Mouse (Mus musculus) embryonic facial prominence, embryonic 13.5 days (tissue): ENCODE data around the gene Olfr31. TPM values are rescaled to one million over a fixed set of nuclear protein-coding genes. Genes with fewer than 3 reads are reported as not detected.
A peak's percentile ranks its signal among the peaks of the same experiment; 100 is the strongest.

Experiments
- ATAC-seq: fragments of 200-750 bp; cut with Nextera tagmentation; 2 replicates; pipeline ENCODE4 v1.8.0; 2017; ENCODE audit warnings: low read depth; ENCODE audit not compliant: insufficient number of reproducible peaks, insufficient read depth, low FRiP score, low TSS enrichment
- H3K27ac ChIP-seq: fragments of 300-500 bp; sonication (generic); 2 replicates; pipeline ENCODE4 v1.5.1; 2015; ENCODE audit warnings: moderate library complexity, mild to moderate bottlenecking, inconsistent platforms
- H3K27me3 ChIP-seq: fragments of 300-500 bp; sonication (generic); 2 replicates; pipeline ENCODE4 v1.6.1; 2015; ENCODE audit warnings: mild to moderate bottlenecking, inconsistent platforms
- H3K36me3 ChIP-seq: fragments of 300-500 bp; sonication (generic); 2 replicates; pipeline ENCODE4 v1.6.1; 2015; ENCODE audit warnings: mild to moderate bottlenecking, inconsistent platforms
- H3K4me1 ChIP-seq: fragments of 300-500 bp; sonication (generic); 2 replicates; pipeline ENCODE4 v1.6.1; 2015; ENCODE audit warnings: inconsistent platforms
- H3K4me2 ChIP-seq: fragments of 300-500 bp; sonication (generic); 2 replicates; pipeline ENCODE4 v1.6.1; 2015; ENCODE audit warnings: moderate library complexity, mild to moderate bottlenecking, inconsistent platforms
- H3K4me3 ChIP-seq: fragments of 300-500 bp; sonication (generic); 2 replicates; pipeline ENCODE4 v1.5.1; 2015; ENCODE audit warnings: mild to moderate bottlenecking, inconsistent platforms
- H3K9ac ChIP-seq: fragments of 300-500 bp; sonication (generic); 2 replicates; pipeline ENCODE4 v1.6.1; 2015; ENCODE audit warnings: mild to moderate bottlenecking, inconsistent platforms
- H3K9me3 ChIP-seq: fragments of 300-500 bp; sonication (generic); 2 replicates; pipeline ENCODE4 v1.6.1; 2016; ENCODE audit warnings: inconsistent platforms
- WGBS: fragments of 180-500 bp; shearing (Covaris S2); methylation state at CpG from one replicate; pipeline ENCODE4 v1.1.7; 2015; ENCODE audit warnings: mixed read lengths; 5-methylcytosine and 5-hydroxymethylcytosine counted together
- polyA plus RNA-seq: library from polyadenylated mRNA; unstranded; fragments of >200 nt; fragmentation: Nextera tagmentation; extraction: Ambion mirVana; gene quantifications from 2 replicates; pipeline ENCODE4 v1.2.1, GENCODE M21; 2015

Gene Olfr31
- not detected in 2 replicates for polyA plus RNA-seq

DNA sequence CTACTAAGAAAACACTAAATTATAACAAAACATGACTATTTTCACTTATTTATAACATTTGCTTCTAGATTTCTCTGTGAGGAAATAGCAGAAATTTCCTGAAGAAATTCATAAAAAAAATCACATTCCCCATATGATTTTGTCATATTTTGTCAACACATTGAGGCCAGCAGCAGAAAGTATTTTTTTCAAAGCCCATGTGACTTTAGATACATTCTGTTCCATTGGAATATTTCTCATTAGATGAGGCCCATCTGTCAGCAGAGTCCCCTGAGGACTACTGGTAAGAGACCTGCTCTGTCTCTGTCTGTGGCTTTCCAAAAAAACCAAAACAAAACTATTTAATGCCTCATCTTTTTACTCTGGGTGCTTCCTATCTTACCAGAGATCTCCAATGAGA, at the start of gene Olfr31:
Olfr31 (plus strand) TSS at position 301 of the 400 bp plus-strand sequence.
- no peaks in the 10 kb centered on the region for H3K27me3 ChIP-seq
- no peaks in the 10 kb centered on the region for H3K36me3 ChIP-seq
- no peak within 1 kb of the TSS for H3K4me3 ChIP-seq
- H3K27ac ChIP-seq = no peak within 1 kb of the TSS
- no peak within 1 kb of the TSS for H3K4me2 ChIP-seq
- ATAC-seq = no peak
- H3K4me1 ChIP-seq = no peaks in the 10 kb centered on the region
- H3K9ac ChIP-seq = no peak within 1 kb of the TSS
- no peaks in the 10 kb centered on the region for H3K9me3 ChIP-seq

- 70% methylated on average over 7 of the region's 7 CpGs for WGBS
- Histone ChIP-seq H3K9me3 (no peaks in the 10 kb centered on the region), H3K9ac (no peak overlapping the region), H3K4me2 (no peak overlapping the region), H3K36me3 (no peaks in the 10 kb centered on the region), H3K27ac (no peak overlapping the region), H3K4me1 (no peaks in the 10 kb centered on the region), H3K4me3 (no peak overlapping the region), H3K27me3 (no peaks in the 10 kb centered on the region)
- no peak for ATAC-seq
Measured at GRCm38 (mm10) chr14:14294426-14294825, 28.2 kb upstream of the Olfr31 start.

GRCm38 (mm10) chr14:14308938-14309337, 13.7 kb upstream of the Olfr31 start:
- no peak for ATAC-seq
- Histone ChIP-seq H3K4me3 (no peak overlapping the region), H3K4me2 (peak overlapping the region; percentile 22), H3K36me3 (no peaks in the 10 kb centered on the region), H3K9me3 (no peaks in the 10 kb centered on the region), H3K27me3 (no peaks in the 10 kb centered on the region), H3K4me1 (no peaks in the 10 kb centered on the region), H3K9ac (no peak overlapping the region), H3K27ac (no peak overlapping the region)
- 57% methylated on average over 16 of the region's 16 CpGs for WGBS

DNA sequence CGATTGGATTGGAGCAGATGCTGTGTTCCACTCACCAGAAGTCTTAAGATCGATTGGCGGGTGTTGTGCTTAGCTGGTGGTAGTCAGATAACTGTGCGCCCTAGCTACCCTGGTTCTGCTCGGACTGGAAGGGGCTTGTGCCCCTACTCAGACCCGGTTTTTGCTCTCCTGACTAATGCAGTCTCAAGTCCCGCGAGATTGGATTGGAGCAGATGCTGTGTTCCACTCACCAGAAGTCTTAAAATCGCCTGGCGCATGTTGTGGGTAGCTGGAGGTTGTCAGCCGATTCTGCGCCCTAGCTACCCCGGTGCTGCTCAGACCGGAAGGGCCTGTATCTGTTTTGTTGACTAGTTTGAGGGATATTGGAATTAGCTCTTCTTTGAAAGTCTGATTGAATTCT, 13.2 kb upstream of the Olfr31 start:
- Histone ChIP-seq H3K4me2 (0 out of 2 replicates have a peak overlapping the region, but pooled peaks have one; percentile 22), H3K9ac (no peak overlapping the region), H3K27me3 (no peaks in the 10 kb centered on the region), H3K4me3 (no peak overlapping the region), H3K27ac (no peak overlapping the region), H3K36me3 (no peaks in the 10 kb centered on the region), H3K9me3 (no peaks in the 10 kb centered on the region), H3K4me1 (no peaks in the 10 kb centered on the region)
- WGBS = 53% methylated on average over 14 of the region's 14 CpGs
- no peak for ATAC-seq

- Histone ChIP-seq H3K4me1 (no peaks in the 10 kb centered on the region), H3K9ac (peak overlapping the region; percentile 67), H3K4me2 (peak overlapping the region; percentile 73), H3K27me3 (no peaks in the 10 kb centered on the region), H3K4me3 (peak overlapping the region; percentile 59), H3K27ac (peak overlapping the region; percentile 33; the same call in 1 of the 2 replicates), H3K9me3 (peaks cover 47% of the 10 kb centered on the region), H3K36me3 (peaks cover 21% of the 10 kb centered on the region)
- peak; percentile 76 for ATAC-seq
- WGBS = 7% methylated on average over 39 of the region's 40 CpGs
Measured at GRCm38 (mm10) chr14:14345113-14345871, 22.7 kb downstream of the Olfr31 start.

DNA sequence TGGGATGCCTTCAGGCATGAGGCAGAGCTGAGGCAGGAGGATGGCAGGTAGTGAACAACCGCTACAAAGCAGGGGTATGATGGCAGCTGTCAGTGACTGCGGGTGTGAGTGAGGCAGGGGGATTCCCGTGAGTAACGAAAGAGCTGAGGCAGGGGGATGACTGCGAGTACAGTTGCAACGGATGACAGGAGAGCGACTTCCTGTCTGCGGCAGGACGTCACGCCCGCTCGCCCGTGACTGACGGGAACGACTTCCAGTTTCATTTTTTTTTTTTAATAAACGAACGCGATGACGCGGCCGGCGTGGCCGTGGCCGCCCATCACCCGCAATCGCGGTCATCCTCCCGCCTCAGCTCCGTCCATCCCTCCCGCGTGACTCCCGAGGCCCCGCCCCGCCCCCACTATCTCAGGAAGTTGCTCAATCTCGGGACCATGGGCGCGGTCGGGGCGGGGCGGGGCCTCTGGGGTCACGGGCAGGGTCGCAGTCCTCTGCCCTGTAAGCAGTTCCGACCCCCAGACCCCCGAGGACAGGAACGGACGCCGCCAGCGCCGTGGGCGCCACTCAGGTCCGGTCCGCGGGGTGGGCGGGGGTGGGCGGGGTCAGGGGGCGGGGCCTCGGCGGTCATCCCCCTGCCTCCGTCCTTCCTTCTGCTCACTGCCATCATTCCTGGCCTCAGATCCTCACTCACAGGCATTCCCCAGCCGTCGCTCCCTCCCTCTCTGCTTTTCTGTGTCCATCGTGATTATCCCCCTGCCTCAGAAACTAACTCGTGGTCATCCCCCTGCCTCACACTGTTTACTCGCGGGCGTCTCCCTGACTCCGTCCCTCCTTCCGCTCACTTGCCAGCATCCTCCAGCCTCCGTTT, 23.6 kb downstream of the Olfr31 start, which contains the start of gene Il3ra:
Il3ra (plus strand) TSS at position 328 of the 865 bp plus-strand sequence.
- ATAC-seq = peak; percentile 26
- 3% methylated on average over 48 of the region's 69 CpGs for WGBS
- H3K4me3 ChIP-seq = peak within 1 kb of the TSS; percentile 59
- H3K4me2 ChIP-seq = peak within 1 kb of the TSS; percentile 73
- peaks cover 55% of the 10 kb centered on the region for H3K9me3 ChIP-seq
- no peaks in the 10 kb centered on the region for H3K27me3 ChIP-seq
- peak within 1 kb of the TSS; percentile 33; the same call in 1 of the 2 replicates for H3K27ac ChIP-seq
- no peaks in the 10 kb centered on the region for H3K4me1 ChIP-seq
- peak within 1 kb of the TSS; percentile 67 for H3K9ac ChIP-seq
- H3K36me3 ChIP-seq = peaks cover 30% of the 10 kb centered on the region

GRCm38 (mm10) chr14:14346813-14347100, 24.1 kb downstream of the Olfr31 start:
- H3K9ac ChIP-seq = peak overlapping the region; percentile 67; the same call in 1 of the 2 replicates
- no peak for ATAC-seq
- WGBS = 31% methylated on average over 16 of the region's 16 CpGs
- H3K4me3 ChIP-seq = peak overlapping the region; percentile 59
- peaks cover 30% of the 10 kb centered on the region for H3K36me3 ChIP-seq
- peaks cover 61% of the 10 kb centered on the region for H3K9me3 ChIP-seq
- no peak overlapping the region for H3K27ac ChIP-seq
- no peaks in the 10 kb centered on the region for H3K4me1 ChIP-seq
- H3K27me3 ChIP-seq = no peaks in the 10 kb centered on the region
- H3K4me2 ChIP-seq = peak overlapping the region; percentile 73

- H3K27ac ChIP-seq = no peak overlapping the region
- WGBS = 82% methylated on average over 17 of the region's 17 CpGs
- no peaks in the 10 kb centered on the region for H3K4me1 ChIP-seq
- no peaks in the 10 kb centered on the region for H3K27me3 ChIP-seq
- peaks cover 66% of the 10 kb centered on the region for H3K9me3 ChIP-seq
- H3K4me2 ChIP-seq = 0 out of 2 replicates have a peak overlapping the region, but pooled peaks have one; percentile 73
- H3K36me3 ChIP-seq = peaks cover 30% of the 10 kb centered on the region
- H3K9ac ChIP-seq = no peak overlapping the region
- ATAC-seq = no peak
- peak overlapping the region; percentile 59 for H3K4me3 ChIP-seq
Measured at GRCm38 (mm10) chr14:14347151-14347835, 24.7 kb downstream of the Olfr31 start.

- WGBS = 96% methylated on average over 14 of the region's 14 CpGs
- Histone ChIP-seq H3K27me3 (no peaks in the 10 kb centered on the region), H3K9me3 (peaks cover 67% of the 10 kb centered on the region), H3K9ac (no peak overlapping the region), H3K4me1 (no peaks in the 10 kb centered on the region), H3K27ac (no peak overlapping the region), H3K4me3 (no peak overlapping the region), H3K36me3 (peaks cover 30% of the 10 kb centered on the region), H3K4me2 (no peak overlapping the region)
- ATAC-seq = no peak
Measured at GRCm38 (mm10) chr14:14347836-14348621, 25.4 kb downstream of the Olfr31 start.

DNA sequence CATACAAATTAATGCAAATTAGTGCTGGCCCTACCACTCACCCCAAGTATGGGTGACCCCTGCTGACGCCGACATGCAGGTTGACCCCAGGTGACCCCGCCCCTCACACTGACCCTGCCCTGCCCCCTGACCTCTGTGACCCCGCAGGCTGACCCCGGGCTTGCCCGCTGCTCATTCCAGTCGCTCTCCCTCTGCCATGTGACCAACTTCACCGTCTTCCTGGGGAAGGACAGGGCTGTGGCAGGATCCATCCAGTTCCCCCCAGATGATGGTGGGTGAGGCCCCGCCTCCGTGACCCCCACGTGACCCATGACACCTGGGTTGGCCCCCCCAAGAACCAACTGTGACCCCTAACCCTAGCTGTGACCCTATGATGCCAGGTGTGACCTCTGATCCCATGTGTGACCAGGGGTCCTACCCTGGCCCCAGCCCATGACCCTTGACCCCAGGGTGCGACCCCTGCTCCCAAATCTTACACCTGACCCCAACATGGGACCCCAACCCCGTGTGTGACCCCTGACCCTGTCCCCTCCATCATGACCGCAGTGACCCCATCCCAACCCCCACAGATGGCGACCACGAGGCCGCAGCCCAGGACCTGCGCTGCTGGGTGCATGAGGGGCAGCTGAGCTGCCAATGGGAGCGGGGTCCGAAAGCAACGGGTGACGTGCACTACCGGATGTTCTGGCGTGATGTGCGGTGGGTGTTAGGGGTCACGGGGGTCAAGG, 26.2 kb downstream of the Olfr31 start:
- Histone ChIP-seq H3K4me2 (no peak overlapping the region), H3K4me1 (no peaks in the 10 kb centered on the region), H3K36me3 (peaks cover 30% of the 10 kb centered on the region), H3K4me3 (no peak overlapping the region), H3K27me3 (no peaks in the 10 kb centered on the region), H3K9ac (no peak overlapping the region), H3K9me3 (peaks cover 66% of the 10 kb centered on the region), H3K27ac (no peak overlapping the region)
- 96% methylated on average over 26 of the region's 26 CpGs for WGBS
- ATAC-seq = no peak
